Mouse (Mus musculus) forebrain, embryonic 16.5 days (tissue): ENCODE data around the gene Chd2. TPM values are rescaled to one million over a fixed set of nuclear protein-coding genes. Genes with fewer than 3 reads are reported as not detected.

ENCODE experiments used
- ATAC-seq: fragments of 200-750 bp; cut with Nextera tagmentation; 2 replicates; pipeline ENCODE4 v1.8.0; 2017; ENCODE audit warnings: mild to moderate bottlenecking, moderate library complexity
- H3K27ac ChIP-seq: fragments of 300-500 bp; sonication (generic); 2 replicates; pipeline ENCODE4 v1.5.1; 2014; ENCODE audit warnings: low read length, control low read depth
- H3K27me3 ChIP-seq: fragments of 300-500 bp; sonication (generic); replicated peaks from 2 replicates; pipeline ENCODE4 v1.6.1; 2014; ENCODE audit warnings: low read length; ENCODE audit not compliant: control insufficient read depth, insufficient read depth
- H3K36me3 ChIP-seq: fragments of 300-500 bp; sonication (generic); 2 replicates; pipeline ENCODE4 v1.6.1; 2014; ENCODE audit not compliant: control insufficient read depth, insufficient read depth
- H3K4me1 ChIP-seq: fragments of 300-500 bp; sonication (generic); replicated peaks from 2 replicates; pipeline ENCODE4 v1.6.1; 2014; ENCODE audit warnings: low read length; ENCODE audit not compliant: control insufficient read depth, insufficient read depth
- H3K4me2 ChIP-seq: fragments of 300-500 bp; sonication (generic); 2 replicates; pipeline ENCODE4 v1.6.1; 2014; ENCODE audit warnings: mild to moderate bottlenecking, low read length, control low read depth
- H3K4me3 ChIP-seq: fragments of 300-500 bp; sonication (generic); replicated peaks from 2 replicates; pipeline ENCODE4 v1.5.1; 2014; ENCODE audit warnings: mild to moderate bottlenecking, low read length, control low read depth
- H3K9ac ChIP-seq: fragments of 300-500 bp; sonication (generic); replicated peaks from 2 replicates; pipeline ENCODE4 v1.6.1; 2014; ENCODE audit warnings: low read depth, low read length, control low read depth
- H3K9me3 ChIP-seq: fragments of 300-500 bp; sonication (generic); 2 replicates; pipeline ENCODE4 v1.6.1; 2016; ENCODE audit warnings: low read length; ENCODE audit not compliant: control insufficient read depth
- WGBS: fragments of 180-500 bp; shearing (Covaris S2); extraction: QIAGEN DNeasy Blood & Tissue Kit; methylation state at CpG from one replicate; pipeline ENCODE4 v1.1.7; 2014; 5-methylcytosine and 5-hydroxymethylcytosine counted together
- polyA plus RNA-seq: library from polyadenylated mRNA; unstranded; fragments of >200 nt; fragmentation: Nextera tagmentation; extraction: Ambion mirVana; gene quantifications from 2 replicates; pipeline ENCODE4 v1.2.1, GENCODE M21; 2015

Chd2 gene
- 56.8 and 60.2 TPM in 2 replicates for polyA plus RNA-seq

- WGBS: 0% methylated on average over 15 of the region's 15 CpGs
- Histone ChIP-seq H3K4me3 (peak within 1 kb of the TSS; percentile 68), H3K27me3 (no peaks in the 10 kb centered on the region), H3K36me3 (peaks cover 2% of the 10 kb centered on the region; the same call in 1 of the 2 replicates), H3K27ac (peak within 1 kb of the TSS; percentile 99), H3K4me2 (peak within 1 kb of the TSS; percentile 65), H3K9me3 (no peaks in the 10 kb centered on the region), H3K4me1 (peaks cover 20% of the 10 kb centered on the region), H3K9ac (peak within 1 kb of the TSS; percentile 90)
- ATAC-seq: peak; percentile 32
These were observed at the start of gene Chd2 for GRCm38 (mm10) chr7:73541412-73542130. Gene Chd2, minus strand, starts transcription at chr7:73541830.

- Histone ChIP-seq H3K9ac (no peak overlapping the region), H3K27ac (no peak overlapping the region), H3K27me3 (no peaks in the 10 kb centered on the region), H3K9me3 (no peaks in the 10 kb centered on the region), H3K36me3 (no peaks in the 10 kb centered on the region), H3K4me3 (no peak overlapping the region), H3K4me2 (no peak overlapping the region), H3K4me1 (peaks cover 23% of the 10 kb centered on the region)
- 96% methylated on average over 5 of the region's 5 CpGs for WGBS
- ATAC-seq: no peak
These were observed 49.1 kb upstream of the Chd2 start for GRCm38 (mm10) chr7:73590757-73591156.

GRCm38 (mm10) chr7:73589208-73589771, 47.7 kb upstream of the Chd2 start:
- Histone ChIP-seq H3K4me3 (no peak overlapping the region; the same call in 1 of the 2 replicates), H3K27me3 (no peaks in the 10 kb centered on the region), H3K36me3 (no peaks in the 10 kb centered on the region), H3K27ac (peak overlapping the region; percentile 45), H3K4me2 (peak overlapping the region; percentile 32), H3K4me1 (peaks cover 25% of the 10 kb centered on the region), H3K9ac (peak overlapping the region; percentile 27), H3K9me3 (no peaks in the 10 kb centered on the region)
- WGBS: 39% methylated on average over 14 of the region's 14 CpGs
- ATAC-seq: 0 out of 2 replicates have a peak, but pooled peaks have one; percentile 21

GRCm38 (mm10) chr7:73588351-73588906, 46.8 kb upstream of the Chd2 start:
- no peak for ATAC-seq
- Histone ChIP-seq H3K27ac (no peak overlapping the region), H3K36me3 (no peaks in the 10 kb centered on the region), H3K4me3 (no peak overlapping the region), H3K4me2 (no peak overlapping the region), H3K9ac (no peak overlapping the region), H3K9me3 (no peaks in the 10 kb centered on the region), H3K4me1 (peaks cover 28% of the 10 kb centered on the region), H3K27me3 (no peaks in the 10 kb centered on the region)
- WGBS: 72% methylated on average over 8 of the region's 8 CpGs

GRCm38 (mm10) chr7:73586717-73587116, 45.1 kb upstream of the Chd2 start:
- 92% methylated on average over 6 of the region's 6 CpGs for WGBS
- no peak for ATAC-seq
- H3K36me3 ChIP-seq: no peaks in the 10 kb centered on the region

GRCm38 (mm10) chr7:73586206-73586605, 44.6 kb upstream of the Chd2 start:
- Histone ChIP-seq H3K36me3 (no peaks in the 10 kb centered on the region), H3K9me3 (no peaks in the 10 kb centered on the region), H3K27ac (no peak overlapping the region), H3K4me1 (peaks cover 28% of the 10 kb centered on the region), H3K4me2 (no peak overlapping the region), H3K27me3 (no peaks in the 10 kb centered on the region), H3K4me3 (no peak overlapping the region), H3K9ac (no peak overlapping the region)
- ATAC-seq: no peak
- 74% methylated on average over 11 of the region's 11 CpGs for WGBS

More at GRCm38 (mm10) chr7:73586717-73587116, 45.1 kb upstream of the Chd2 start:
- H3K4me1 ChIP-seq: peaks cover 28% of the 10 kb centered on the region
- H3K9me3 ChIP-seq: no peaks in the 10 kb centered on the region
- H3K4me2 ChIP-seq: no peak overlapping the region
- no peak overlapping the region for H3K4me3 ChIP-seq
- H3K27ac ChIP-seq: no peak overlapping the region
- no peaks in the 10 kb centered on the region for H3K27me3 ChIP-seq
- H3K9ac ChIP-seq: no peak overlapping the region

GRCm38 (mm10) chr7:73585114-73586032, 43.7 kb upstream of the Chd2 start:
- peaks cover 28% of the 10 kb centered on the region for H3K4me1 ChIP-seq
- no peak overlapping the region for H3K4me3 ChIP-seq
- no peak overlapping the region for H3K9ac ChIP-seq
- ATAC-seq: no peak
- no peak overlapping the region for H3K4me2 ChIP-seq
- no peaks in the 10 kb centered on the region for H3K9me3 ChIP-seq
- 0 out of 2 replicates have a peak overlapping the region, but pooled peaks have one; percentile 31 for H3K27ac ChIP-seq
- no peaks in the 10 kb centered on the region for H3K36me3 ChIP-seq
- WGBS: 72% methylated on average over 22 of the region's 22 CpGs
- no peaks in the 10 kb centered on the region for H3K27me3 ChIP-seq

- Histone ChIP-seq H3K4me3 (no peak overlapping the region), H3K4me2 (peak overlapping the region; percentile 22), H3K36me3 (no peaks in the 10 kb centered on the region), H3K9me3 (no peaks in the 10 kb centered on the region), H3K27ac (peak overlapping the region; percentile 79), H3K4me1 (peaks cover 25% of the 10 kb centered on the region), H3K9ac (peak overlapping the region; percentile 15; the same call in 1 of the 2 replicates), H3K27me3 (no peaks in the 10 kb centered on the region)
- peak; percentile 68 for ATAC-seq
- WGBS: 10% methylated on average over 12 of the region's 13 CpGs
These were observed 42.7 kb upstream of the Chd2 start for GRCm38 (mm10) chr7:73584009-73584995.
